Mouse (Mus musculus) forebrain, embryonic 11.5 days (tissue): ENCODE data around the gene Adra2b. TPM values are rescaled to one million over a fixed set of nuclear protein-coding genes. Genes with fewer than 3 reads are reported as not detected.
A peak's percentile ranks its signal among the peaks of the same experiment; 100 is the strongest.

Experiments used
- ATAC-seq: fragments of 200-750 bp; cut with Nextera tagmentation; replicated peaks from 2 replicates; pipeline ENCODE4 v1.8.0; 2017; ENCODE audit warnings: moderate TSS enrichment; ENCODE audit not compliant: low FRiP score
- DNase-seq: peaks from one replicate; pipeline ENCODE4 v3.0.0-alpha.2; 2017; ENCODE audit warnings: low spot score
- H3K27ac ChIP-seq: fragments of 300-500 bp; sonication (generic); 2 replicates; pipeline ENCODE4 v1.5.1; 2014; ENCODE audit warnings: low read depth, low read length
- H3K27me3 ChIP-seq: fragments of 300-500 bp; sonication (generic); 2 replicates; pipeline ENCODE4 v1.6.1; 2014; ENCODE audit warnings: mild to moderate bottlenecking, low read length, mixed read lengths; ENCODE audit not compliant: control insufficient read depth, insufficient read depth
- H3K36me3 ChIP-seq: fragments of 300-500 bp; sonication (generic); 2 replicates; pipeline ENCODE4 v1.6.1; 2014; ENCODE audit warnings: mild to moderate bottlenecking, low read length, moderate library complexity, mixed read lengths; ENCODE audit not compliant: control insufficient read depth, insufficient read depth
- H3K4me1 ChIP-seq: fragments of 300-500 bp; sonication (generic); replicated peaks from 2 replicates; pipeline ENCODE4 v1.6.1; 2014; ENCODE audit warnings: low read length, mixed read lengths; ENCODE audit not compliant: control insufficient read depth, insufficient read depth
- H3K4me2 ChIP-seq: fragments of 300-500 bp; sonication (generic); 2 replicates; pipeline ENCODE4 v1.6.1; 2014; ENCODE audit warnings: low read depth, mild to moderate bottlenecking, low read length, moderate library complexity, mixed read lengths; ENCODE audit not compliant: severe bottlenecking
- H3K4me3 ChIP-seq: fragments of 300-500 bp; sonication (generic); 2 replicates; pipeline ENCODE4 v1.5.1; 2014; ENCODE audit warnings: low read depth, low read length
- H3K9ac ChIP-seq: fragments of 300-500 bp; sonication (generic); 2 replicates; pipeline ENCODE4 v1.6.1; 2014; ENCODE audit warnings: low read length
- H3K9me3 ChIP-seq: fragments of 300-500 bp; sonication (generic); 2 replicates; pipeline ENCODE4 v1.6.1; 2016; ENCODE audit warnings: low read length, mixed read lengths; ENCODE audit not compliant: control insufficient read depth
- WGBS: fragments of 180-500 bp; shearing (Covaris S2); extraction: QIAGEN DNeasy Blood & Tissue Kit; methylation state at CpG from one replicate; pipeline ENCODE4 v1.1.7; 2014; 5-methylcytosine and 5-hydroxymethylcytosine counted together
- polyA plus RNA-seq: library from polyadenylated mRNA; unstranded; fragments of >200 nt; fragmentation: Nextera tagmentation; extraction: Ambion mirVana; gene quantifications from 2 replicates; pipeline ENCODE4 v1.2.1, GENCODE M21; 2014

The Adra2b gene
- polyA plus RNA-seq, 1 experiment from 2014 or later: 3.4 TPM

- H3K36me3 ChIP-seq: no peaks in the 10 kb centered on the region
- H3K9me3 ChIP-seq: no peaks in the 10 kb centered on the region
- no peak for ATAC-seq
- H3K27ac ChIP-seq: no peak overlapping the region
- no peak overlapping the region for H3K9ac ChIP-seq
- no peak overlapping the region for H3K4me2 ChIP-seq
- 63% methylated on average over 1 of the region's 1 CpGs for WGBS
- DNase-seq: no peak
- H3K4me1 ChIP-seq: no peaks in the 10 kb centered on the region
- no peak overlapping the region for H3K4me3 ChIP-seq
- H3K27me3 ChIP-seq: no peaks in the 10 kb centered on the region
These were observed 39.3 kb upstream of the Adra2b start for GRCm38 (mm10) chr2:127323667-127324066.

- DNase-seq (no peak), ATAC-seq (no peak)
- Histone ChIP-seq H3K36me3 (no peaks in the 10 kb centered on the region), H3K4me2 (no peak overlapping the region), H3K27me3 (no peaks in the 10 kb centered on the region), H3K9me3 (no peaks in the 10 kb centered on the region), H3K4me1 (no peaks in the 10 kb centered on the region), H3K27ac (no peak overlapping the region), H3K9ac (no peak overlapping the region), H3K4me3 (no peak overlapping the region)
- WGBS: 84% methylated on average over 7 of the region's 7 CpGs
These were observed 38.6 kb upstream of the Adra2b start for GRCm38 (mm10) chr2:127324456-127324855.

- DNase-seq (no peak), ATAC-seq (no peak)
- Histone ChIP-seq H3K27ac (no peak overlapping the region), H3K36me3 (no peaks in the 10 kb centered on the region), H3K4me1 (no peaks in the 10 kb centered on the region), H3K9ac (no peak overlapping the region), H3K4me2 (no peak overlapping the region), H3K9me3 (no peaks in the 10 kb centered on the region), H3K4me3 (no peak overlapping the region), H3K27me3 (no peaks in the 10 kb centered on the region)
- 76% methylated on average over 12 of the region's 12 CpGs for WGBS
These were observed 34.7 kb upstream of the Adra2b start for GRCm38 (mm10) chr2:127328090-127328851.

- Histone ChIP-seq H3K9me3 (no peaks in the 10 kb centered on the region), H3K4me1 (peaks cover 6% of the 10 kb centered on the region), H3K4me3 (no peak overlapping the region), H3K27me3 (peaks cover 27% of the 10 kb centered on the region), H3K9ac (no peak overlapping the region), H3K27ac (no peak overlapping the region), H3K4me2 (no peak overlapping the region), H3K36me3 (no peaks in the 10 kb centered on the region)
- DNase-seq (no peak), ATAC-seq (no peak)
- 82% methylated on average over 14 of the region's 14 CpGs for WGBS
These were observed 30.0 kb upstream of the Adra2b start for GRCm38 (mm10) chr2:127332807-127333570.

GRCm38 (mm10) chr2:127333945-127334603 lies 28.9 kb upstream of the Adra2b start:
- ATAC-seq: no peak
- Histone ChIP-seq H3K27me3 (peaks cover 27% of the 10 kb centered on the region), H3K27ac (no peak overlapping the region), H3K36me3 (no peaks in the 10 kb centered on the region), H3K9me3 (no peaks in the 10 kb centered on the region), H3K4me2 (no peak overlapping the region), H3K4me3 (no peak overlapping the region), H3K4me1 (peaks cover 6% of the 10 kb centered on the region), H3K9ac (no peak overlapping the region)
- no peak for DNase-seq
- 83% methylated on average over 5 of the region's 5 CpGs for WGBS

- H3K27ac ChIP-seq: no peak overlapping the region
- no peak overlapping the region for H3K4me2 ChIP-seq
- no peak overlapping the region for H3K9ac ChIP-seq
- no peaks in the 10 kb centered on the region for H3K36me3 ChIP-seq
- H3K4me3 ChIP-seq: no peak overlapping the region
- peaks cover 27% of the 10 kb centered on the region for H3K27me3 ChIP-seq
- no peak for ATAC-seq
- DNase-seq: no peak
- peaks cover 6% of the 10 kb centered on the region for H3K4me1 ChIP-seq
- H3K9me3 ChIP-seq: no peaks in the 10 kb centered on the region
- WGBS: 44% methylated on average over 11 of the region's 11 CpGs
These were observed 27.9 kb upstream of the Adra2b start for GRCm38 (mm10) chr2:127335078-127335541.

GRCm38 (mm10) chr2:127335767-127336496 lies 27.1 kb upstream of the Adra2b start, which contains the start of gene Dusp2:
Gene Dusp2, plus strand, starts transcription at chr2:127336159.
- ATAC-seq (peak; percentile 73), DNase-seq (peak; percentile 74)
- peaks cover 27% of the 10 kb centered on the region for H3K27me3 ChIP-seq
- WGBS: under 1% methylated on average over 71 of the region's 76 CpGs
- H3K4me3 ChIP-seq: peak within 1 kb of the TSS; percentile 43
- peaks cover 6% of the 10 kb centered on the region for H3K4me1 ChIP-seq
- no peaks in the 10 kb centered on the region for H3K9me3 ChIP-seq
- peak within 1 kb of the TSS; percentile 59 for H3K9ac ChIP-seq
- H3K27ac ChIP-seq: no peak within 1 kb of the TSS
- peak within 1 kb of the TSS; percentile 71 for H3K4me2 ChIP-seq
- no peaks in the 10 kb centered on the region for H3K36me3 ChIP-seq

GRCm38 (mm10) chr2:127336497-127336832 lies 26.5 kb upstream of the Adra2b start:
- no peak; the same call in none of the 2 replicates for ATAC-seq

More at GRCm38 (mm10) chr2:127336497-127336832, 26.5 kb upstream of the Adra2b start:
- H3K27me3 ChIP-seq: peaks cover 27% of the 10 kb centered on the region
- no peak for DNase-seq
- H3K9me3 ChIP-seq: no peaks in the 10 kb centered on the region
- peak overlapping the region; percentile 43 for H3K4me3 ChIP-seq
- peak overlapping the region; percentile 59 for H3K9ac ChIP-seq
- peak overlapping the region; percentile 71 for H3K4me2 ChIP-seq
- H3K4me1 ChIP-seq: peaks cover 6% of the 10 kb centered on the region
- H3K27ac ChIP-seq: no peak overlapping the region
- H3K36me3 ChIP-seq: no peaks in the 10 kb centered on the region
- WGBS: 2% methylated on average over 32 of the region's 33 CpGs
